Mouse (Mus musculus) splenic B cell, adult 2 months (primary cell): ENCODE data around the gene Ascc2.

Experiments used
- DNase-seq: peaks from one replicate; pipeline ENCODE4 v3.0.0-alpha.2; 2011; ENCODE audit warnings: low read depth, low spot score
- H3K27me3 ChIP-seq: 2 replicates; pipeline ENCODE4 v1.6.1; 2012; ENCODE audit warnings: mild to moderate bottlenecking, low read length, moderate library complexity, mixed read lengths; ENCODE audit not compliant: control insufficient read depth, poor library complexity, insufficient read depth, severe bottlenecking
- H3K36me3 ChIP-seq: 2 replicates; pipeline ENCODE4 v1.6.1; 2012; ENCODE audit warnings: mild to moderate bottlenecking, low read length, moderate library complexity, mixed read lengths; ENCODE audit not compliant: control insufficient read depth, poor library complexity, insufficient read depth, severe bottlenecking

Gene Ascc2

GRCm38 (mm10) chr11:4712822-4713221, 75.3 kb downstream of the Ascc2 start:
- Histone ChIP-seq H3K36me3 (no peaks in the 10 kb centered on the region; the same call in 1 of the 2 replicates), H3K27me3 (no peaks in the 10 kb centered on the region)
- no peak for DNase-seq

GRCm38 (mm10) chr11:4714727-4715126, 77.2 kb downstream of the Ascc2 start:
- H3K36me3 ChIP-seq, result no peaks in the 10 kb centered on the region; the same call in 1 of the 2 replicates
- DNase-seq, result peak; percentile 44
- no peaks in the 10 kb centered on the region for H3K27me3 ChIP-seq

GRCm38 (mm10) chr11:4715596-4715995, 78.0 kb downstream of the Ascc2 start:
- DNase-seq, result no peak
- Histone ChIP-seq H3K27me3 (no peaks in the 10 kb centered on the region), H3K36me3 (no peaks in the 10 kb centered on the region; the same call in 1 of the 2 replicates)

GRCm38 (mm10) chr11:4716530-4717236, 79.1 kb downstream of the Ascc2 start:
- Histone ChIP-seq H3K27me3 (no peaks in the 10 kb centered on the region), H3K36me3 (no peaks in the 10 kb centered on the region; the same call in 1 of the 2 replicates)
- DNase-seq, result no peak

- Histone ChIP-seq H3K27me3 (no peaks in the 10 kb centered on the region), H3K36me3 (peaks cover 5% of the 10 kb centered on the region)
- no peak for DNase-seq
Measured at GRCm38 (mm10) chr11:4718548-4718947, 81.0 kb downstream of the Ascc2 start.

- H3K36me3 ChIP-seq, result peaks cover 5% of the 10 kb centered on the region
- no peak for DNase-seq
- no peaks in the 10 kb centered on the region for H3K27me3 ChIP-seq
Measured at GRCm38 (mm10) chr11:4719961-4720360, 82.4 kb downstream of the Ascc2 start.

- H3K27me3 ChIP-seq, result no peaks in the 10 kb centered on the region
- peaks cover 5% of the 10 kb centered on the region for H3K36me3 ChIP-seq
- no peak for DNase-seq
Measured at GRCm38 (mm10) chr11:4720393-4720792, 82.8 kb downstream of the Ascc2 start.

- H3K27me3 ChIP-seq, result no peaks in the 10 kb centered on the region
- H3K36me3 ChIP-seq, result peaks cover 5% of the 10 kb centered on the region
- DNase-seq, result no peak
Measured at GRCm38 (mm10) chr11:4720900-4721580, 83.5 kb downstream of the Ascc2 start.

GRCm38 (mm10) chr11:4721728-4722127, 84.2 kb downstream of the Ascc2 start:
- Histone ChIP-seq H3K27me3 (no peaks in the 10 kb centered on the region), H3K36me3 (peaks cover 5% of the 10 kb centered on the region)
- DNase-seq, result no peak

GRCm38 (mm10) chr11:4729603-4730002, 92.1 kb downstream of the Ascc2 start:
- Histone ChIP-seq H3K36me3 (peaks cover 5% of the 10 kb centered on the region), H3K27me3 (no peaks in the 10 kb centered on the region)
- DNase-seq, result no peak

- peaks cover 7% of the 10 kb centered on the region; the same call in 1 of the 2 replicates for H3K36me3 ChIP-seq
- DNase-seq, result no peak
- H3K27me3 ChIP-seq, result no peaks in the 10 kb centered on the region
Measured at GRCm38 (mm10) chr11:4730096-4730495, 92.5 kb downstream of the Ascc2 start.

- no peaks in the 10 kb centered on the region for H3K27me3 ChIP-seq
- DNase-seq, result no peak
- H3K36me3 ChIP-seq, result peaks cover 7% of the 10 kb centered on the region; the same call in 1 of the 2 replicates
Measured at GRCm38 (mm10) chr11:4730913-4731312, 93.4 kb downstream of the Ascc2 start.

GRCm38 (mm10) chr11:4731781-4732180, 94.2 kb downstream of the Ascc2 start:
- H3K27me3 ChIP-seq, result no peaks in the 10 kb centered on the region

GRCm38 (mm10) chr11:4734179-4734578, 96.6 kb downstream of the Ascc2 start:
- no peak for DNase-seq
- H3K36me3 ChIP-seq, result peaks cover 9% of the 10 kb centered on the region

More at GRCm38 (mm10) chr11:4731781-4732180, 94.2 kb downstream of the Ascc2 start:
- no peak for DNase-seq
- peaks cover 7% of the 10 kb centered on the region; the same call in 1 of the 2 replicates for H3K36me3 ChIP-seq

More at GRCm38 (mm10) chr11:4734179-4734578, 96.6 kb downstream of the Ascc2 start:
- no peaks in the 10 kb centered on the region for H3K27me3 ChIP-seq
